Mouse (Mus musculus) kidney, postnatal 0 days (tissue): ENCODE measurements around the gene Map2k2. TPM values are rescaled to one million over a fixed set of nuclear protein-coding genes. Genes with fewer than 3 reads are reported as not detected.
A peak's percentile ranks its signal among the peaks of the same experiment; 100 is the strongest.

Experiments used
- ATAC-seq: fragments of 200-750 bp; cut with Nextera tagmentation; replicated peaks from 2 replicates; pipeline ENCODE4 v1.8.0; 2017; ENCODE audit warnings: low read depth, moderate number of reproducible peaks, moderate TSS enrichment, moderate library complexity; ENCODE audit not compliant: low FRiP score
- DNase-seq: peaks from one replicate; pipeline ENCODE4 v3.0.0-alpha.2; 2016; ENCODE audit warnings: low spot score
- H3K27ac ChIP-seq: fragments of 300-500 bp; sonication (generic); 2 replicates; pipeline ENCODE4 v1.5.1; 2014; ENCODE audit warnings: mild to moderate bottlenecking
- H3K27me3 ChIP-seq: fragments of 300-500 bp; sonication (generic); 2 replicates; pipeline ENCODE4 v1.6.1; 2014; ENCODE audit warnings: low read length, mixed read lengths; ENCODE audit not compliant: insufficient read depth
- H3K36me3 ChIP-seq: fragments of 300-500 bp; sonication (generic); 2 replicates; pipeline ENCODE4 v1.6.1; 2014; ENCODE audit warnings: low read length, mixed read lengths; ENCODE audit not compliant: insufficient read depth
- H3K4me1 ChIP-seq: fragments of 300-500 bp; sonication (generic); replicated peaks from 2 replicates; pipeline ENCODE4 v1.6.1; 2014; ENCODE audit warnings: antibody characterized with exemption, low read length, mixed read lengths; ENCODE audit not compliant: insufficient read depth
- H3K4me2 ChIP-seq: fragments of 300-500 bp; sonication (generic); 2 replicates; pipeline ENCODE4 v1.6.1; 2014; ENCODE audit warnings: mild to moderate bottlenecking, low read length, moderate library complexity, mixed read lengths
- H3K4me3 ChIP-seq: fragments of 300-500 bp; sonication (generic); replicated peaks from 2 replicates; pipeline ENCODE4 v1.5.1; 2014; ENCODE audit warnings: low read depth, low read length
- H3K9ac ChIP-seq: fragments of 300-500 bp; sonication (generic); 2 replicates; pipeline ENCODE4 v1.6.1; 2014; ENCODE audit warnings: low read depth, low read length
- H3K9me3 ChIP-seq: fragments of 300-500 bp; sonication (generic); replicated peaks from 2 replicates; pipeline ENCODE4 v1.6.1; 2016; ENCODE audit warnings: low read length, inconsistent platforms, mixed read lengths
- CTCF ChIP-seq: IDR thresholded peaks from 2 replicates; pipeline ENCODE4 v1.5.1; 2016; ENCODE audit warnings: antibody characterized with exemption, low read depth, mild to moderate bottlenecking, moderate library complexity
- WGBS: fragments of 180-500 bp; shearing (Covaris S2); extraction: QIAGEN DNeasy Blood & Tissue Kit; methylation state at CpG from one replicate; pipeline ENCODE4 v1.1.7; 2014; 5-methylcytosine and 5-hydroxymethylcytosine counted together
- polyA plus RNA-seq: library from polyadenylated mRNA; unstranded; fragments of >200 nt; fragmentation: Nextera tagmentation; extraction: Ambion mirVana; gene quantifications from 2 replicates; pipeline ENCODE4 v1.2.1, GENCODE M21; 2015

The Map2k2 gene
- polyA plus RNA-seq, 1 experiment from 2014 or later: 166 TPM

DNA sequence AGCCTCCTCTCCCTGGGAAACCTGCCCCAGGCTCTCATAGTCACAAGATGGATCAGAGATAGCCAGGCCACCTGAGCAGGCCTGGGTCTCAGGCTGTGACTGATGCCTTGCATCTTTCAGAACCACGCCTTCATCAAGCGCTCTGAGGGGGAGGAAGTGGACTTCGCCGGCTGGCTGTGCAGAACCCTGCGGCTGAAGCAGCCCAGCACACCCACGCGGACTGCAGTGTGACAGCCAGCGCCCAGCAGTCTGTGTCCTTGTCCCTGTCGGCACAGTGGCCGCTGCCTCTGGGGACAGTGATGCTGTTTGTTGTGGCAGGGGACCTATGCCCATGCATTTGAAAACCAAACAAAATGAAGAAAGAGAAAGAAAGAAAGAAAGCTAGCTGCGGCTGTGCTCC is 17.8 kb downstream of the Map2k2 start:
- WGBS: 69% methylated on average over 11 of the region's 11 CpGs
- ATAC-seq: no peak

DNA sequence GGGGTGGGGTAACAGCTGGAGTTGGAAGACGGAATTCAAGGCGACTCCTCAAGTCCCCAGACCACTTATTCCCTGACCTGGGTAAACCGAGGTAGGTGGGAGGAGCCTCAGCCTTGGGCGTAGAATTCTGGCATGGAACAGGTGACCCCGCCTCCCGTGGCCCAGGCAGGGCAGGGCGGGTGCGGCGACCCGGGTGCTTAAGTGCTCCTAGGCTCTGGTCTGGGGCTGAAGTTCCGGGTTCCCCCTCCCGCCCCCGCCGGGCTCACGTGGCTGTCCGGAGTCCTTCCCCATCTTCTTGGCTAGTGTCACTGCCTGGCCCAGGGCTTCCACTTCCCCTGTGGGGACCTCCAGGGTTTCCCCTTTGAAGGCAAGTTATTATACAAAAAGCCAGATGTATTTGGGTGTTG is 28.5 kb downstream of the Map2k2 start:
- TF ChIP-seq CTCF: no peak
- peak; percentile 28 for DNase-seq
- H3K36me3 ChIP-seq: no peaks in the 10 kb centered on the region
- no peak overlapping the region for H3K9ac ChIP-seq
- no peak for ATAC-seq
- no peaks in the 10 kb centered on the region; the same call in 1 of the 2 replicates for H3K4me1 ChIP-seq
- 7% methylated on average over 13 of the region's 16 CpGs for WGBS
- H3K27ac ChIP-seq: no peak overlapping the region
- no peaks in the 10 kb centered on the region for H3K27me3 ChIP-seq
- peak overlapping the region; percentile 4; the same call in 1 of the 2 replicates for H3K4me3 ChIP-seq
- H3K4me2 ChIP-seq: peak overlapping the region; percentile 100
- no peaks in the 10 kb centered on the region for H3K9me3 ChIP-seq

More for the DNA sequence above, 17.8 kb downstream of the Map2k2 start:
- no peak overlapping the region for H3K27ac ChIP-seq
- peaks cover 54% of the 10 kb centered on the region for H3K36me3 ChIP-seq
- no peak overlapping the region for H3K4me3 ChIP-seq
- no peaks in the 10 kb centered on the region for H3K27me3 ChIP-seq
- no peak for DNase-seq
- no peak for TF ChIP-seq CTCF
- H3K4me2 ChIP-seq: no peak overlapping the region
- H3K9me3 ChIP-seq: no peaks in the 10 kb centered on the region
- H3K9ac ChIP-seq: no peak overlapping the region
- peaks cover 2% of the 10 kb centered on the region; the same call in 1 of the 2 replicates for H3K4me1 ChIP-seq

GRCm38 (mm10) chr10:81134966-81135681 is 29.4 kb downstream of the Map2k2 start, which contains the start of gene Zbtb7a:
TSS of gene Zbtb7a (plus strand) at chr10:81135220.
- Histone ChIP-seq H3K9ac (peak within 1 kb of the TSS; percentile 99), H3K4me2 (peak within 1 kb of the TSS; percentile 100), H3K27me3 (no peaks in the 10 kb centered on the region), H3K4me1 (peaks cover 6% of the 10 kb centered on the region; the same call in 1 of the 2 replicates), H3K27ac (peak within 1 kb of the TSS; percentile 100), H3K36me3 (no peaks in the 10 kb centered on the region), H3K9me3 (no peaks in the 10 kb centered on the region), H3K4me3 (peak within 1 kb of the TSS; percentile 99)
- no peak for ATAC-seq
- TF ChIP-seq CTCF: no peak
- DNase-seq: peak; percentile 45
- WGBS: 2% methylated on average over 39 of the region's 41 CpGs

GRCm38 (mm10) chr10:81135831-81136705 is 30.4 kb downstream of the Map2k2 start:
- TF ChIP-seq CTCF: no peak
- no peaks in the 10 kb centered on the region for H3K27me3 ChIP-seq
- DNase-seq (peak; percentile 92), ATAC-seq (peak; percentile 8)
- peak overlapping the region; percentile 100 for H3K4me2 ChIP-seq
- H3K27ac ChIP-seq: peak overlapping the region; percentile 100
- H3K4me1 ChIP-seq: peaks cover 16% of the 10 kb centered on the region
- WGBS: under 1% methylated on average over 76 of the region's 86 CpGs
- H3K9ac ChIP-seq: peak overlapping the region; percentile 99
- H3K4me3 ChIP-seq: peak overlapping the region; percentile 99
- H3K9me3 ChIP-seq: no peaks in the 10 kb centered on the region
- H3K36me3 ChIP-seq: no peaks in the 10 kb centered on the region

- TF ChIP-seq CTCF: no peak
- Histone ChIP-seq H3K36me3 (no peaks in the 10 kb centered on the region), H3K9me3 (no peaks in the 10 kb centered on the region), H3K4me3 (peak overlapping the region; percentile 99), H3K4me2 (peak overlapping the region; percentile 100), H3K27me3 (no peaks in the 10 kb centered on the region), H3K27ac (peak overlapping the region; percentile 100), H3K9ac (peak overlapping the region; percentile 99), H3K4me1 (peaks cover 20% of the 10 kb centered on the region)
- ATAC-seq (peak; percentile 37), DNase-seq (no peak)
- under 1% methylated on average over 44 of the region's 50 CpGs for WGBS
These were observed 31.1 kb downstream of the Map2k2 start for GRCm38 (mm10) chr10:81136706-81137231.
